In the genomic region with DNA sequence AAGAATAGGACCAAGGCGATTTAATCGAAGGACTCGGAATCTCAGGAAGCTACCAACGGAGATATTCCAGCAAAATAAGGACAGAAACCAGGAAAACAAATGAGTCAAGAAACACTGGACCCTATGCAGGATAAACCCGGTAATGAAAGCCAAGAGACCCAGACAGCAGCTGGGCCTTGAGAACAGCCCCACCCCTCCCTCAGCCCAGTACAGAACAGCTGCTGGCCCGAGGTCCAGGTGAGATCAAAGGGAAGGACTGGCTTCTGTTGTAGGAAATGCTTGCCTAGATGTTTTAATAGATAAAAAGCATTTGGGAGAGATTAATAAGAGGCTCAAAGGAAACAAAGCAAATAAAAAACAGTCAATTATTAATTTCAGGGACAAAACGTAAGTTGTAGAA, we compare ENCODE assay signal across 30 mouse cellular contexts. TPM values are rescaled to one million over a fixed set of nuclear protein-coding genes. Genes with fewer than 3 reads are reported as not detected.
"Had no signal": no experiment of that assay in that cellular context is flagged by ENCODE, and none has a peak within 500 bp of the region (broad histone marks: within the 10 kb centered on the region; RNA-seq: fewer than 3 reads in every experiment).

No protein-coding gene starts in this region.

- DNase-seq: heart, adult 18-20 months; heart, postnatal 10 days; heart, postnatal 4 days; kidney, adult 18-20 months; kidney, adult 8-10 months; kidney, postnatal 10 days; kidney, postnatal 25 days; kidney, postnatal 4 days; liver; liver, embryonic 13.5 days; liver, postnatal 0 days had no signal

- H3K4me3 ChIP-seq: heart, embryonic 10.5 days; heart, embryonic 12.5 days; intestine, embryonic 15.5 days; layer of hippocampus, adult 2 months; left cerebral cortex, adult 2 months; limb, embryonic 10.5 days; limb, embryonic 12.5 days; liver, embryonic 13.5 days; liver, embryonic 15.5 days had no signal

- H3K4me2 ChIP-seq: heart, embryonic 12.5 days; intestine, embryonic 15.5 days; limb, embryonic 12.5 days; liver, embryonic 11.5 days; liver, embryonic 13.5 days; liver, embryonic 15.5 days had no signal

- H3K27me3 ChIP-seq: intestine, embryonic 15.5 days; limb, embryonic 12.5 days; liver, embryonic 13.5 days; liver, embryonic 15.5 days had no signal

- H3K9ac ChIP-seq: heart, embryonic 12.5 days; intestine, embryonic 15.5 days; limb, embryonic 12.5 days; liver, embryonic 13.5 days; liver, embryonic 15.5 days; liver, postnatal 0 days had no signal

- H3K36me3 ChIP-seq: heart, embryonic 10.5 days; heart, embryonic 12.5 days; intestine, embryonic 15.5 days; limb, embryonic 10.5 days; limb, embryonic 12.5 days; liver, embryonic 13.5 days; liver, embryonic 15.5 days had no signal

- H3K9me3 ChIP-seq: heart, embryonic 10.5 days; heart, embryonic 12.5 days; intestine, embryonic 15.5 days; limb, embryonic 10.5 days; limb, embryonic 12.5 days; liver, embryonic 13.5 days; liver, embryonic 15.5 days had no signal

- ATAC-seq: inflammation-experienced regulatory T-cells, adult 6 months; intestine, embryonic 15.5 days; intestine, postnatal 0 days; liver, postnatal 0 days had no signal

- H3K4me1 ChIP-seq: intestine, embryonic 15.5 days; liver, embryonic 13.5 days; liver, embryonic 15.5 days had no signal

- H3K27ac ChIP-seq: heart, embryonic 10.5 days; intestine, embryonic 15.5 days; layer of hippocampus, adult 2 months; left cerebral cortex, adult 2 months; limb, embryonic 10.5 days; limb, embryonic 12.5 days; liver, embryonic 13.5 days; liver, embryonic 15.5 days had no signal

RNA-seq across cellular contexts. Expression of a gene that starts 6.9 kb away (rescaled TPM):
- total RNA-seq: gastrocnemius, postnatal 4 days; granulocyte monocyte progenitor cell, adult 5-6 weeks; heart, postnatal 4 days; layer of hippocampus, adult 2 months; layer of hippocampus, postnatal 25 days had no signal
- polyA plus RNA-seq: heart, embryonic 10.5 days; heart, embryonic 12.5 days; heart, embryonic 14.5 days; heart, embryonic 16.5 days; hindbrain, embryonic 11.5 days; inflammation-experienced regulatory T-cells, adult 6 months; kidney, embryonic 14.5 days; kidney, embryonic 16.5 days; limb, embryonic 10.5 days; limb, embryonic 12.5 days; liver, embryonic 11.5 days; liver, embryonic 13.5 days; liver, embryonic 15.5 days; liver, postnatal 0 days had no signal
